Mouse (Mus musculus) spleen, adult 2 months (tissue): Measurements from ENCODE around the gene Tbl1xr1. TPM values are rescaled to one million over a fixed set of nuclear protein-coding genes. Genes with fewer than 3 reads are reported as not detected.
A peak's percentile ranks its signal among the peaks of the same experiment; 100 is the strongest.

Experiments used
- DNase-seq, 2 experiments: peaks; one replicate each; pipeline versions ENCODE4 v3.0.0 to v3.0.0-alpha.2; 2012 to 2021; ENCODE audit warnings: low spot score in 2 of 2, low read depth in 1 of 2
- H3K27ac ChIP-seq: fragments of 200-500 bp; 2 replicates; pipeline ENCODE4 v1.5.1; 2012; ENCODE audit warnings: low read length, inconsistent platforms; ENCODE audit not compliant: insufficient read depth
- H3K27me3 ChIP-seq: fragments of 200-500 bp; 2 replicates; pipeline ENCODE4 v1.6.1; 2012; ENCODE audit warnings: mild to moderate bottlenecking, moderate library complexity, low read length, inconsistent platforms; ENCODE audit not compliant: control insufficient read depth, insufficient read depth
- H3K36me3 ChIP-seq: fragments of 200-500 bp; 2 replicates; pipeline ENCODE4 v1.6.1; 2012; ENCODE audit warnings: mild to moderate bottlenecking, low read length, inconsistent platforms; ENCODE audit not compliant: control insufficient read depth, insufficient read depth
- H3K4me1 ChIP-seq: fragments of 200-500 bp; 2 replicates; pipeline ENCODE4 v1.6.1; 2011; ENCODE audit warnings: inconsistent platforms; ENCODE audit not compliant: control insufficient read depth, insufficient read depth, insufficient read length
- H3K4me3 ChIP-seq: fragments of 200-500 bp; 2 replicates; pipeline ENCODE4 v1.5.1; 2011; ENCODE audit warnings: mild to moderate bottlenecking, inconsistent platforms; ENCODE audit not compliant: insufficient read depth, insufficient read length; ENCODE audit errors: extremely low read depth
- CTCF ChIP-seq: fragments of 200-500 bp; IDR thresholded peaks from 2 replicates; pipeline ENCODE4 v1.5.1; 2011; ENCODE audit warnings: mild to moderate bottlenecking, inconsistent platforms; ENCODE audit not compliant: insufficient read depth, insufficient read length, insufficient replicate concordance; ENCODE audit errors: extremely low read depth
- POLR2A ChIP-seq: fragments of 200-500 bp; IDR thresholded peaks from 2 replicates; pipeline ENCODE4 v1.6.1; 2011; ENCODE audit warnings: low read depth, low read length, inconsistent platforms
- WGBS: fragments of 180-500 bp; shearing (Covaris S2); methylation state at CpG from one replicate; pipeline ENCODE4 v1.1.7; 2018; 5-methylcytosine and 5-hydroxymethylcytosine counted together
- polyA plus RNA-seq: library from polyadenylated mRNA; depleted of rRNA; stranded (reverse); fragments of >200 nt; gene quantifications from 2 replicates; pipeline ENCODE4 v1.2.3, GENCODE M21; 2012; rRNA removed

Gene Tbl1xr1
- 17.8 and 30.6 TPM in 2 replicates for polyA plus RNA-seq

- H3K4me1 ChIP-seq = peaks cover 28% of the 10 kb centered on the region; the same call in 1 of the 2 replicates
- TF ChIP-seq CTCF (no peak), POLR2A (no peak)
- no peaks in the 10 kb centered on the region for H3K27me3 ChIP-seq
- no peaks in the 10 kb centered on the region for H3K36me3 ChIP-seq
- peak; percentile 80 to 94 for DNase-seq
- H3K4me3 ChIP-seq = peak within 1 kb of the TSS; percentile 81
- 2% methylated on average over 42 of the region's 46 CpGs for WGBS
- peak within 1 kb of the TSS; percentile 93 for H3K27ac ChIP-seq
Measured at GRCm38 (mm10) chr3:22076561-22076935, at the start of gene Tbl1xr1. Tbl1xr1 (plus strand) TSS chr3:22076652.

GRCm38 (mm10) chr3:22038004-22038403, 38.4 kb upstream of the Tbl1xr1 start:
- Histone ChIP-seq H3K27ac (no peak overlapping the region), H3K4me1 (no peaks in the 10 kb centered on the region), H3K27me3 (no peaks in the 10 kb centered on the region), H3K4me3 (no peak overlapping the region), H3K36me3 (no peaks in the 10 kb centered on the region)
- 94% methylated on average over 4 of the region's 4 CpGs for WGBS
- no peak for TF ChIP-seq CTCF
- TF ChIP-seq POLR2A = no peak
- DNase-seq = no peak

- TF ChIP-seq POLR2A (no peak), CTCF (no peak)
- Histone ChIP-seq H3K4me1 (no peaks in the 10 kb centered on the region), H3K36me3 (no peaks in the 10 kb centered on the region), H3K27ac (no peak overlapping the region), H3K4me3 (no peak overlapping the region), H3K27me3 (no peaks in the 10 kb centered on the region)
- WGBS = 93% methylated on average over 8 of the region's 8 CpGs
- no peak for DNase-seq
Measured at GRCm38 (mm10) chr3:22039036-22039795, 37.2 kb upstream of the Tbl1xr1 start.

- no peak overlapping the region for H3K27ac ChIP-seq
- WGBS = 87% methylated on average over 6 of the region's 6 CpGs
- no peak for TF ChIP-seq CTCF
- TF ChIP-seq POLR2A = no peak
- no peak overlapping the region for H3K4me3 ChIP-seq
- H3K27me3 ChIP-seq = no peaks in the 10 kb centered on the region
- no peak for DNase-seq
- no peaks in the 10 kb centered on the region for H3K36me3 ChIP-seq
- no peaks in the 10 kb centered on the region for H3K4me1 ChIP-seq
Measured at GRCm38 (mm10) chr3:22040627-22041026, 35.8 kb upstream of the Tbl1xr1 start.

GRCm38 (mm10) chr3:22047203-22047602, 29.2 kb upstream of the Tbl1xr1 start:
- Histone ChIP-seq H3K4me3 (no peak overlapping the region), H3K27ac (no peak overlapping the region), H3K36me3 (no peaks in the 10 kb centered on the region), H3K27me3 (no peaks in the 10 kb centered on the region), H3K4me1 (no peaks in the 10 kb centered on the region)
- 93% methylated on average over 14 of the region's 14 CpGs for whole genome bisulfite sequencing
- no peak for DNase-seq
- TF ChIP-seq CTCF (no peak), POLR2A (no peak)

- no peaks in the 10 kb centered on the region for H3K36me3 ChIP-seq
- no peak overlapping the region for H3K27ac ChIP-seq
- TF ChIP-seq POLR2A (no peak), CTCF (no peak)
- WGBS = 89% methylated on average over 4 of the region's 4 CpGs
- no peak overlapping the region for H3K4me3 ChIP-seq
- DNase-seq = no peak
- H3K4me1 ChIP-seq = no peaks in the 10 kb centered on the region
- H3K27me3 ChIP-seq = no peaks in the 10 kb centered on the region
Measured at GRCm38 (mm10) chr3:22056664-22057328, 19.7 kb upstream of the Tbl1xr1 start.
